Mouse (Mus musculus) embryonic facial prominence, embryonic 15.5 days (tissue): ENCODE measurements around the gene Col4a1. TPM values are rescaled to one million over a fixed set of nuclear protein-coding genes. Genes with fewer than 3 reads are reported as not detected.

Experiments
- ATAC-seq: fragments of 200-750 bp; cut with Nextera tagmentation; 2 replicates; pipeline ENCODE4 v1.8.0; 2017; ENCODE audit warnings: low read depth, moderate TSS enrichment; ENCODE audit not compliant: insufficient number of reproducible peaks, low FRiP score, low TSS enrichment
- H3K27ac ChIP-seq: fragments of 300-500 bp; sonication (generic); replicated peaks from 2 replicates; pipeline ENCODE4 v1.5.1; 2015; ENCODE audit warnings: mild to moderate bottlenecking, inconsistent platforms
- H3K27me3 ChIP-seq: fragments of 300-500 bp; sonication (generic); 2 replicates; pipeline ENCODE4 v1.6.1; 2015; ENCODE audit warnings: inconsistent platforms
- H3K36me3 ChIP-seq: fragments of 300-500 bp; sonication (generic); 2 replicates; pipeline ENCODE4 v1.6.1; 2015; ENCODE audit warnings: mild to moderate bottlenecking, inconsistent platforms
- H3K4me1 ChIP-seq: fragments of 300-500 bp; sonication (generic); 2 replicates; pipeline ENCODE4 v1.6.1; 2015; ENCODE audit warnings: inconsistent platforms
- H3K4me2 ChIP-seq: fragments of 300-500 bp; sonication (generic); replicated peaks from 2 replicates; pipeline ENCODE4 v1.6.1; 2015; ENCODE audit warnings: mild to moderate bottlenecking, inconsistent platforms
- H3K4me3 ChIP-seq: fragments of 300-500 bp; sonication (generic); replicated peaks from 2 replicates; pipeline ENCODE4 v1.5.1; 2015; ENCODE audit warnings: mild to moderate bottlenecking, inconsistent platforms
- H3K9ac ChIP-seq: fragments of 300-500 bp; sonication (generic); 2 replicates; pipeline ENCODE4 v1.6.1; 2015; ENCODE audit warnings: inconsistent platforms
- H3K9me3 ChIP-seq: fragments of 300-500 bp; sonication (generic); replicated peaks from 2 replicates; pipeline ENCODE4 v1.6.1; 2016; ENCODE audit warnings: inconsistent platforms
- WGBS: fragments of 180-500 bp; shearing (Covaris S2); methylation state at CpG from one replicate; pipeline ENCODE4 v1.1.7; 2015; 5-methylcytosine and 5-hydroxymethylcytosine counted together
- polyA plus RNA-seq: library from polyadenylated mRNA; unstranded; fragments of >200 nt; fragmentation: Nextera tagmentation; extraction: Ambion mirVana; gene quantifications from 2 replicates; pipeline ENCODE4 v1.2.1, GENCODE M21; 2015

Gene Col4a1
- polyA plus RNA-seq, 1 experiment from 2014 or later: 200 TPM

DNA sequence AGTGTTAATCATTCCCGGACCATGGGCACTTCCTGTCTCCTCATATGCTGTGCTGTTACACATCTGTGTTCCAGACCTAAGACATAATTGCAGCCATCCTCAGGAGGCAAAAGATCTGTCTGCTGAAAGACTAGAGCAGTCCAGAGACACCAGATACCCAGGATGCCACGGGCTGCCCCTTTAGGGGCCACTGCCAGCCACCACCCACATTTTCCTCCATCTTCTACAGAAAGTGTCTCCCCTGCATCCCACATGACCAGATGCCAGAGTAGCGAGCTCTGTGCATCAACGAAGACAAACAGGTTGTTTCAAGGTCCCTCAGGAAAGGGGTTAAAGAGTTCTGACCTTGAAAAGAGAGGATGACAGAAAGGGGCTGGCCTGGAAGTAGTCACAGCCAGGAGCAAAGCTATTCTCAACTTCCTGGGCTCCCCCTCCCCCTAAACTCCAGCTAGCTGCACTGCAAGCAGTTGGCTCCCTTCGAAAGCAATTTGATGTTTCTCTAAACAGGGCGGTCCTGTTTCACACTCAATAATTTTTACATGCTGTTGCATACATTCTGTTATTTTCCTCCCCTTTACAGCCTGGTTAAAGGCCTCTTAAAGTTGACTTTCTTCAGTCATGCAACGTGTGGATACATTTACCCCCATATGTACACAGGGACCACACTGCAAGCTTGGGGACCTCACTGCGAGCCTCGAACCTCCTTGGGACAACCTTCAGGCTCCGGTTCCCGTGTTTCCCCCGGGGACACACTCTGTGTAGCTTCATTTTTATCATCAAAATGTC lies 13.9 kb downstream of the Col4a1 start:
- WGBS: 27% methylated on average over 12 of the region's 12 CpGs
- no peak overlapping the region for H3K4me2 ChIP-seq
- no peak overlapping the region for H3K9ac ChIP-seq
- H3K9me3 ChIP-seq: no peaks in the 10 kb centered on the region
- H3K4me1 ChIP-seq: peaks cover 38% of the 10 kb centered on the region
- no peaks in the 10 kb centered on the region for H3K36me3 ChIP-seq
- no peak overlapping the region for H3K4me3 ChIP-seq
- ATAC-seq: peak; percentile 73; the same call in 1 of the 2 replicates
- no peaks in the 10 kb centered on the region for H3K27me3 ChIP-seq
- H3K27ac ChIP-seq: peak overlapping the region; percentile 65

DNA sequence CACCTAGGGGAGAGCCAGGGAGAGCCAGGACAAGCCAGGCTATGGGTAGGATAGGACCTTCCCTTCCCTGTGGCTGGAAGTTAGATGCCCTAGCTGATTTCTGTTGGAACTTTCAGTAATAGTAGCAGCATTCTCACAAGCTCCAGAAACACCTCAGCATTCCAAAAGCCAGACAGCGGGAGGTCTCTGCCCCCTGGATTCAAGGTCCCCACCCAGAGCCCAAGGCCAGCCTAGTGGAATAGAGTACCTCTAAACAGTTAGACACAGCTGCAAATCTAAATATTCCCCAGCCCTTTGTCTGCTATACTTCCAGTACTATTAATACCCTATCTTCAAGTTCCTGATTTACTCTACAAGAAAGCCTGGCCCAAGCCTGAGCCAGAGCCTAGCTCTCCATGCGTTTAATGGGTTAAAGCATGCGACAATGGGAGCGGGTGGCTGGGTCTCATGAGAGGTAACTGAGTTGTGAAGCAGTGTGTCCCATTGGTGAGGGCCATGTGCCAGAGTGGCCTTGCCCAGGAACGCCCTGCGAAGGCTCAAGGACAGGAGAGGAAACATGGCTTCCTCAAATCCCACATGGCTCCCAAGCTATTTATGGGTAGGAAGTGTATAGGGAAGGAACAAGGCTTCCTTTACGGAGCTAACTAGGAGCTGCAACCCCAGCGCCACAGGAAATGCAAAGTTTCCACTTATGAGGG lies 15.3 kb downstream of the Col4a1 start:
- Histone ChIP-seq H3K4me2 (no peak overlapping the region), H3K36me3 (no peaks in the 10 kb centered on the region), H3K9ac (no peak overlapping the region), H3K27me3 (no peaks in the 10 kb centered on the region), H3K27ac (0 out of 2 replicates have a peak overlapping the region, but pooled peaks have one; percentile 34), H3K9me3 (no peaks in the 10 kb centered on the region), H3K4me1 (peaks cover 38% of the 10 kb centered on the region), H3K4me3 (no peak overlapping the region)
- ATAC-seq: no peak
- 74% methylated on average over 8 of the region's 8 CpGs for WGBS

GRCm38 (mm10) chr8:11296282-11296943 lies 16.2 kb downstream of the Col4a1 start:
- H3K27ac ChIP-seq: no peak overlapping the region
- H3K36me3 ChIP-seq: no peaks in the 10 kb centered on the region
- no peaks in the 10 kb centered on the region for H3K27me3 ChIP-seq
- no peak overlapping the region for H3K9ac ChIP-seq
- no peak overlapping the region for H3K4me3 ChIP-seq
- no peak overlapping the region for H3K4me2 ChIP-seq
- H3K9me3 ChIP-seq: no peaks in the 10 kb centered on the region
- 77% methylated on average over 10 of the region's 10 CpGs for WGBS
- peaks cover 40% of the 10 kb centered on the region for H3K4me1 ChIP-seq
- ATAC-seq: no peak

DNA sequence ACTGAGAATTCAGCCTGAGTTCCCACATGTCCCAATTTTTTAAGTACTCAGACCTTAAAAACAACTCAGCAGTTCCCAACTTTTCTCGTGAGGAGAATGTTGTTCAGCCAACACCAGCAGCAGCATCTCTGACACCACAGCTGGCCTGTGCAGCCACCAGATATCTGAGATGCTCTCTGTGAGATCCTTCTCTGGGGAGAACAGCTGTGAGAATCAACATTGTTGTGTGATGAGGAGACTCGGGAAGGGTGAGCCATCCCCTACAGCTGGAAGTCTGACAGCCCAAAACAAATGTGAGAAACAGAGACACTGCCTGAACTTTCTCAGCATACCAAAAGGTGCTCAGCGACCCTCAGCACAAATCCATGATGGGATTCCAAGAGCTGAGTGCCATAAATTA lies 20.0 kb downstream of the Col4a1 start:
- Histone ChIP-seq H3K4me1 (peaks cover 32% of the 10 kb centered on the region), H3K9me3 (no peaks in the 10 kb centered on the region), H3K4me3 (no peak overlapping the region), H3K36me3 (no peaks in the 10 kb centered on the region), H3K27ac (no peak overlapping the region), H3K4me2 (no peak overlapping the region), H3K27me3 (no peaks in the 10 kb centered on the region), H3K9ac (no peak overlapping the region)
- 44% methylated on average over 3 of the region's 3 CpGs for WGBS
- no peak for ATAC-seq

DNA sequence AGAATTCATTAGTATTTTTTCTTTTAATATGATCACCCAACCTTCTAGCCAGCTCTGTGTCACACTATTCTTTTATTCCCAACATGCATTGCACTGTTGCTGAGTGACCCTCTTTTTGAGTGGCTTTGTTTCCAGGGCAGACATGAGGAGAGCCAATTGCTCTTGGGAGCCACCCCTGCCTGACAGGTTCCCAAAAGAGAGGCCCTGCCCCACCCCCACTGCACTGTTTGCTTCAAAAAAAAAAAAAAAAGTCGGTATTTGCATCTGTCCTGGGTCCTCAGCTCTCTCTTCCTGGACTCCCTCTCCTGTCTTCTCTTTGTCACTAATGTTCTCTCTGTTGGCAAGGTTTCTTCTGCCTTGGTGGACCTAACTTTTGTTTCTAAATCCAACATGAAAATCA lies 22.1 kb downstream of the Col4a1 start:
- no peak for ATAC-seq
- Histone ChIP-seq H3K4me3 (no peak overlapping the region), H3K27me3 (no peaks in the 10 kb centered on the region), H3K4me2 (no peak overlapping the region), H3K9ac (no peak overlapping the region), H3K9me3 (no peaks in the 10 kb centered on the region), H3K27ac (no peak overlapping the region), H3K36me3 (no peaks in the 10 kb centered on the region), H3K4me1 (peaks cover 20% of the 10 kb centered on the region; the same call in 1 of the 2 replicates)
- 17% methylated on average over 1 of the region's 1 CpGs for WGBS

GRCm38 (mm10) chr8:11288286-11288685 lies 24.3 kb downstream of the Col4a1 start:
- Histone ChIP-seq H3K9ac (no peak overlapping the region), H3K27me3 (no peaks in the 10 kb centered on the region), H3K4me3 (no peak overlapping the region), H3K4me1 (peaks cover 28% of the 10 kb centered on the region), H3K9me3 (no peaks in the 10 kb centered on the region), H3K36me3 (no peaks in the 10 kb centered on the region), H3K4me2 (no peak overlapping the region), H3K27ac (no peak overlapping the region)
- no peak for ATAC-seq
- WGBS: 66% methylated on average over 6 of the region's 6 CpGs

DNA sequence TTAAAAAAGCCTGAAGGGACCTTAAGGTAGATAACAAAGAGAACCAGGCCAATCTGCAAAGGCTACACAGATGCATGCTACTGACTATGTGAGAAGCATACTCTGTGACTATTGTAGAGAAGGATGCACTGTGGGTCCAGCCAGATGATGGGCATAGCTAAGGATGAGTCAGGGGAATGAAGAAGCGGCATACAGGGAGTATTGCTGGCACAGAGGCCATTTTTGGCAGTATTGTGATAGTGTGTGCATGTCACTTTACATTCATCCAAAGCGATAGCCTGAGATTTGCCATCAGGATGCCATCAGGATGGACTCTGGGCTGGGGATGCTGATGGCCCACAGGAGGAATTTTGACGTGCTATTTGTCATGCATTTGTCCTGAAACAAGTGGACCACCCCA lies 25.5 kb downstream of the Col4a1 start:
- H3K4me1 ChIP-seq: peaks cover 34% of the 10 kb centered on the region
- no peaks in the 10 kb centered on the region for H3K27me3 ChIP-seq
- H3K9ac ChIP-seq: no peak overlapping the region
- no peak for ATAC-seq
- 80% methylated on average over 3 of the region's 3 CpGs for WGBS
- no peak overlapping the region for H3K4me3 ChIP-seq
- H3K27ac ChIP-seq: no peak overlapping the region
- no peak overlapping the region for H3K4me2 ChIP-seq
- H3K9me3 ChIP-seq: no peaks in the 10 kb centered on the region
- H3K36me3 ChIP-seq: no peaks in the 10 kb centered on the region

DNA sequence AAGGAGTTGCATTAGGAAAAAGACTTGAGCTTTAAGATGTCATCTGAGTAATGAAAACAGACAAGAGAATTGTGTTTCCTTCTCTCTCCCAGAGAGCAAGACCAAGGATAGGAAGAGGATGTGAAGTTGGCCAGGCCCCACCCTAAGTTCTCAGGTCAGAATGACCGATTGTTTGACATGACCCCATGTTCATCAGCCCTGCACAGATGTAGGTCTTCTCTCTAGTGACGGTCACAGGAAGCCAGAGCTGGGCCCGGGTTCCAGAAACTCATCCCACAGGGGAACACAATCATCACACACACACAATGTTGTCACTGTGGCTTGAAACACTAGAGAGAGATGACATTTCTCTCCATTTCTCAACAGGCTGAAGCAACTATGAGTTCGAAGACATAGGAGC lies 27.2 kb downstream of the Col4a1 start:
- Histone ChIP-seq H3K4me2 (no peak overlapping the region), H3K36me3 (no peaks in the 10 kb centered on the region), H3K9ac (no peak overlapping the region), H3K4me3 (no peak overlapping the region), H3K27me3 (no peaks in the 10 kb centered on the region), H3K9me3 (no peaks in the 10 kb centered on the region), H3K27ac (no peak overlapping the region), H3K4me1 (peaks cover 24% of the 10 kb centered on the region)
- no peak for ATAC-seq
- 73% methylated on average over 4 of the region's 4 CpGs for WGBS

GRCm38 (mm10) chr8:11283217-11283616 lies 29.4 kb downstream of the Col4a1 start:
- Histone ChIP-seq H3K27ac (0 out of 2 replicates have a peak overlapping the region, but pooled peaks have one; percentile 22), H3K4me2 (no peak overlapping the region), H3K4me3 (no peak overlapping the region), H3K9ac (no peak overlapping the region), H3K9me3 (no peaks in the 10 kb centered on the region), H3K4me1 (peaks cover 33% of the 10 kb centered on the region), H3K27me3 (no peaks in the 10 kb centered on the region), H3K36me3 (no peaks in the 10 kb centered on the region)
- WGBS: 70% methylated on average over 10 of the region's 10 CpGs
- no peak for ATAC-seq

DNA sequence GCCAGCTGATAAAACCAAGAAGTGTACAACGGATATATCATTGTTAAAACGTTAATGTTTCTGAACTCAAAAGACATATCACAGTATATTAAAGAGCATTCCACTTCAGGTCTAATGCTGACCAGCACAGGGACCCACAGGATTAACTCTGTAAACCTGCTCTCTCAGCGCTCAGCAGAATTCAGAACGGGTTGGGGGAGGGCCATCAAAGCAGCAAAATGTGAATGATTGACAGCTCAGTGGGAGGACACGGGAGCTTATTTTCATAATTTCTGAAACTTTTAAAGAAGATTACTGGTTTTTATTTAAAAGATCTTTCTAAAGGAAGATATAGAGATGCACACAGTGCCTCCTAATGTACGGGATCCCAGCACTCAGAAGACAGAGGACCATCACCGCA lies 29.9 kb downstream of the Col4a1 start:
- 78% methylated on average over 7 of the region's 7 CpGs for WGBS
- H3K36me3 ChIP-seq: no peaks in the 10 kb centered on the region
- ATAC-seq: no peak
- no peak overlapping the region for H3K27ac ChIP-seq
- no peaks in the 10 kb centered on the region for H3K27me3 ChIP-seq
- H3K4me3 ChIP-seq: no peak overlapping the region
- H3K9ac ChIP-seq: no peak overlapping the region
- H3K4me2 ChIP-seq: no peak overlapping the region
- H3K4me1 ChIP-seq: peaks cover 38% of the 10 kb centered on the region
- H3K9me3 ChIP-seq: no peaks in the 10 kb centered on the region

GRCm38 (mm10) chr8:11282139-11282538 lies 30.5 kb downstream of the Col4a1 start:
- WGBS: 76% methylated on average over 10 of the region's 10 CpGs
- H3K27me3 ChIP-seq: no peaks in the 10 kb centered on the region
- no peaks in the 10 kb centered on the region for H3K36me3 ChIP-seq
- no peaks in the 10 kb centered on the region for H3K9me3 ChIP-seq
- no peak overlapping the region for H3K9ac ChIP-seq
- no peak overlapping the region for H3K4me3 ChIP-seq
- H3K4me1 ChIP-seq: peaks cover 44% of the 10 kb centered on the region
- no peak for ATAC-seq
- H3K4me2 ChIP-seq: no peak overlapping the region
- no peak overlapping the region for H3K27ac ChIP-seq
